Mouse (Mus musculus): ENCODE data around the gene Sh3glb2.

DNA sequence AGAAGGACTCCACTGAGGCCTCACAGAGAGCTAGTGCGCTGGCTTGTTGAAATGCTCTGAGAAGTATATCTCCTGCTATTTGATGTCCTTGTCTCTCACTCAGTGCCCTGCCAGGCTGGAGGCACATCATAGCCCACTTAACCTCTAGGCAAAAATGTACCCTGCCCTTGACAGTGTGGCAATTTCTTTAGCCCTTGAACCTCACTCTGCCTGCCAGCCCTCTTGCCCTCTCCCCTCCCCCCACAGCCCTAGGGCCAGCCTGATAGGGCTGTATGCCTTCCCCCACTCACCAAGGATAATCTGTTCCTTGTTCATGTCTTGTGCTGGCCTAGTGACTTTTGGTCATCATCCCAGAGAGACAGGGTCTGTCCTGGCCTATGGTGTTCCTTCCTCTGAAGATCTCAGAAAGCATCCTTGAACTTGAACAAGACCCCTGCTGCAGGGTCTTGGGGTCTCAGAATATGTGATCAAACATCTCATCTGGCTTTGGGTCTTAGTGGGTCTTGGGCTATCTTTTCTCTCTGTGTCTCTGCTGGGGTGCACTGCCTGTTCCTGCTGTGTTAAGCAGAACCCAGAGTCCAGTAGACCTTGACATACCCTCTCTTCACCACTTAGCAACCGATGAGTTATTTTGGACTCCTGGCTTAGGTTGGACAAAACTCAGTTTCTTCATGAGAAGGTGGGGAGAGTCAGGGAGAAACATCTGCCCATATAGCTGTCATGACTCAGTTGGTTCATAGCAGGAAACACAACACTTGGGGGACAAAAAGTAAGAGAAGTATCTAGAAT is 6.3 kb upstream of the Sh3glb2 start:
- TF ChIP-seq CTCF (IDR thresholded peaks at IDR 0.05; ENCODE audit: borderline replicate concordance, insufficient read depth, low read length) (no peak), POLR2A (IDR thresholded peaks at IDR 0.05; ENCODE audit: low read depth, low read length) (no peak)

Data from embryonic fibroblast, embryonic 13.5 days (primary cell).